ENCODE assay signal across 25 mouse cellular contexts in genomic region chr5:51557607-51558278, GRCm38 (mm10). TPM values are rescaled to one million over a fixed set of nuclear protein-coding genes. Genes with fewer than 3 reads are reported as not detected.
DNase-seq lines count a peak whose midpoint lies in the region; ATAC-seq and TF ChIP-seq lines count a peak whose summit lies in the region.
"Had no signal": no experiment of that assay in that cellular context is flagged by ENCODE, and none has a peak within 500 bp of the region (broad histone marks: within the 10 kb centered on the region; RNA-seq: fewer than 3 reads in every experiment).

No protein-coding gene starts in this region.

- no peak overlapping the region for H3K4me2 ChIP-seq in lung, embryonic 14.5 days
- H3K4me2 ChIP-seq in intestine, embryonic 16.5 days (ENCODE audit: low read depth, low read length) = no peak overlapping the region
- peak overlapping the region; percentile 33 for H3K4me2 ChIP-seq in liver, embryonic 14.5 days (ENCODE audit: low read depth)
- H3K4me2 ChIP-seq in forebrain, embryonic 13.5 days = no peak overlapping the region
- H3K4me2 ChIP-seq: embryonic facial prominence, embryonic 13.5 days; forebrain, embryonic 12.5 days; hindbrain, embryonic 15.5 days; midbrain, embryonic 13.5 days had no signal

- H3K36me3 ChIP-seq in kidney, adult 2 months (ENCODE audit: control insufficient read depth, insufficient read depth, low read length) = no peaks in the 10 kb centered on the region
- H3K36me3 ChIP-seq in lung, embryonic 14.5 days (ENCODE audit: insufficient read depth) = no peaks in the 10 kb centered on the region
- H3K36me3 ChIP-seq in intestine, embryonic 16.5 days (ENCODE audit: control insufficient read depth, insufficient read depth, low read length) = no peaks in the 10 kb centered on the region
- H3K36me3 ChIP-seq in liver, embryonic 14.5 days (replicated peaks; ENCODE audit: control insufficient read depth, insufficient read depth, low read depth) = no peaks in the 10 kb centered on the region
- no peaks in the 10 kb centered on the region for H3K36me3 ChIP-seq in forebrain, embryonic 13.5 days (ENCODE audit: poor library complexity, severe bottlenecking)
- H3K36me3 ChIP-seq: embryonic facial prominence, embryonic 13.5 days; forebrain, embryonic 12.5 days; heart, embryonic 10.5 days; hindbrain, embryonic 15.5 days; limb, embryonic 10.5 days; midbrain, embryonic 13.5 days had no signal

- H3K9ac ChIP-seq in lung, embryonic 14.5 days = no peak overlapping the region
- H3K9ac ChIP-seq in intestine, embryonic 16.5 days (ENCODE audit: low read depth, low read length) = no peak overlapping the region
- H3K9ac ChIP-seq in liver, embryonic 14.5 days (replicated peaks) = no peak overlapping the region
- no peak overlapping the region for H3K9ac ChIP-seq in forebrain, embryonic 13.5 days
- H3K9ac ChIP-seq: embryonic facial prominence, embryonic 13.5 days; forebrain, embryonic 12.5 days; hindbrain, embryonic 15.5 days; midbrain, embryonic 13.5 days had no signal

- H3K27me3 ChIP-seq in kidney, adult 2 months (replicated peaks; ENCODE audit: control insufficient read depth, insufficient read depth, low read length) = no peaks in the 10 kb centered on the region
- H3K27me3 ChIP-seq in lung, embryonic 14.5 days (ENCODE audit: insufficient read depth, low read length) = no peaks in the 10 kb centered on the region
- H3K27me3 ChIP-seq in intestine, embryonic 16.5 days (replicated peaks; ENCODE audit: control insufficient read depth, insufficient read depth, low read length) = no peaks in the 10 kb centered on the region
- no peaks in the 10 kb centered on the region; the same call in 1 of the 2 replicates for H3K27me3 ChIP-seq in liver, embryonic 14.5 days (ENCODE audit: control insufficient read depth, insufficient read depth, low read length)
- H3K27me3 ChIP-seq in forebrain, embryonic 13.5 days = no peaks in the 10 kb centered on the region
- H3K27me3 ChIP-seq: embryonic facial prominence, embryonic 13.5 days; forebrain, embryonic 12.5 days; hindbrain, embryonic 15.5 days; midbrain, embryonic 13.5 days had no signal

- no peak overlapping the region for H3K4me3 ChIP-seq in kidney, adult 2 months (ENCODE audit: insufficient read depth, low read depth, low read length)
- no peak overlapping the region for H3K4me3 ChIP-seq in lung, embryonic 14.5 days (ENCODE audit: low read depth, low read length)
- no peak overlapping the region for H3K4me3 ChIP-seq in intestine, embryonic 16.5 days (ENCODE audit: low read length)
- no peak overlapping the region for H3K4me3 ChIP-seq in liver, embryonic 14.5 days (ENCODE audit: insufficient read depth in 1 of 2, low read depth in 2 of 2, low read length in 2 of 2)
- H3K4me3 ChIP-seq in forebrain, embryonic 13.5 days = no peak overlapping the region
- H3K4me3 ChIP-seq: embryonic facial prominence, embryonic 13.5 days; erythroblast, embryonic 14.5 days; forebrain, embryonic 12.5 days; heart, embryonic 10.5 days; hindbrain, embryonic 15.5 days; layer of hippocampus, adult 2 months; limb, embryonic 10.5 days; midbrain, embryonic 13.5 days had no signal

- peaks cover 16% of the 10 kb centered on the region; the same call in 1 of the 2 replicates for H3K4me1 ChIP-seq in kidney, adult 2 months (ENCODE audit: control insufficient read depth, insufficient read depth, low read length)
- H3K4me1 ChIP-seq in lung, embryonic 14.5 days (ENCODE audit: insufficient read depth) = peaks cover 8% of the 10 kb centered on the region; the same call in 1 of the 2 replicates
- peaks cover 5% of the 10 kb centered on the region for H3K4me1 ChIP-seq in intestine, embryonic 16.5 days (ENCODE audit: control insufficient read depth, insufficient read depth, low read length)
- H3K4me1 ChIP-seq in liver, embryonic 14.5 days (replicated peaks; ENCODE audit: control insufficient read depth in 2 of 2, insufficient read depth in 2 of 2, low read length in 1 of 2) = no peaks in the 10 kb centered on the region
- H3K4me1 ChIP-seq in forebrain, embryonic 13.5 days = peaks cover 10% of the 10 kb centered on the region

- no peaks in the 10 kb centered on the region for H3K9me3 ChIP-seq in lung, embryonic 14.5 days (ENCODE audit: low read depth, low read length)
- no peaks in the 10 kb centered on the region for H3K9me3 ChIP-seq in intestine, embryonic 16.5 days (ENCODE audit: control insufficient read depth, low read length)
- no peaks in the 10 kb centered on the region for H3K9me3 ChIP-seq in liver, embryonic 14.5 days (ENCODE audit: control insufficient read depth, low read length)
- no peaks in the 10 kb centered on the region for H3K9me3 ChIP-seq in forebrain, embryonic 13.5 days (replicated peaks)
- H3K9me3 ChIP-seq: embryonic facial prominence, embryonic 13.5 days; forebrain, embryonic 12.5 days; heart, embryonic 10.5 days; hindbrain, embryonic 15.5 days; limb, embryonic 10.5 days; midbrain, embryonic 13.5 days had no signal

- H3K27ac ChIP-seq in kidney, adult 2 months (ENCODE audit: insufficient read depth, low read depth, low read length) = peak overlapping the region; percentile 97
- H3K27ac ChIP-seq in lung, embryonic 14.5 days (ENCODE audit: low read depth) = no peak overlapping the region
- H3K27ac ChIP-seq in intestine, embryonic 16.5 days (ENCODE audit: low read length) = no peak overlapping the region
- H3K27ac ChIP-seq in liver, embryonic 14.5 days = 0 out of 2 replicates have a peak overlapping the region, but pooled peaks have one; percentile 14
- H3K27ac ChIP-seq in forebrain, embryonic 13.5 days = no peak overlapping the region
- H3K27ac ChIP-seq: embryonic facial prominence, embryonic 13.5 days; forebrain, embryonic 12.5 days; heart, embryonic 10.5 days; hindbrain, embryonic 15.5 days; layer of hippocampus, adult 2 months; limb, embryonic 10.5 days; midbrain, embryonic 13.5 days had no signal

- peak; percentile 57 for DNase-seq in kidney, adult 2 months
- DNase-seq in kidney, postnatal 14 days = no peak
- peak; percentile 14 for DNase-seq in lung, embryonic 14.5 days
- DNase-seq in lung, postnatal 14 days = no peak
- no peak for DNase-seq in liver, embryonic 14.5 days (ENCODE audit: low read depth in 3 of 3, low spot score in 3 of 3)
- DNase-seq in right cerebral cortex, postnatal 4 days = no peak
- DNase-seq: adrenal gland, postnatal 14 days; cerebellum, adult 8-10 months; cerebellum, postnatal 36 days; embryo, embryonic 11 days; lung, adult 18-20 months; right cerebral cortex, postnatal 14 days; spleen, adult 18-20 months; thymus, postnatal 14 days had no signal

- 47% methylated on average over 4 of the region's 4 CpGs for WGBS in kidney, adult 2 months
- WGBS in lung, embryonic 14.5 days = 48% methylated on average over 4 of the region's 4 CpGs
- 64% methylated on average over 4 of the region's 4 CpGs for WGBS in intestine, embryonic 16.5 days
- WGBS in liver, embryonic 14.5 days (ENCODE audit: insufficient replicate concordance) = 23% methylated on average over 4 of the region's 4 CpGs
- 61% methylated on average over 4 of the region's 4 CpGs for WGBS in forebrain, embryonic 13.5 days

- peak; percentile 19; the same call in 1 of the 2 replicates for ATAC-seq in lung, embryonic 14.5 days (ENCODE audit: insufficient read depth)
- ATAC-seq in intestine, embryonic 16.5 days = peak; percentile 39
- peak; percentile 55 for ATAC-seq in liver, embryonic 14.5 days (ENCODE audit: insufficient read depth)
- ATAC-seq in forebrain, embryonic 13.5 days = no peak
- ATAC-seq: CD4-positive, CD25-positive, alpha-beta regulatory T cell, adult 4 months; midbrain, embryonic 13.5 days had no signal

- TF ChIP-seq EP300 in liver, embryonic 14.5 days (IDR thresholded peaks at IDR 0.05; ENCODE audit: low read depth) = no peak

- TF ChIP-seq CTCF in kidney, adult 2 months (conservative IDR thresholded peaks at IDR 0.05; ENCODE audit: insufficient read depth, insufficient read length, low read depth, low read length) = no peak
- TF ChIP-seq CTCF in lung, embryonic 14.5 days (IDR thresholded peaks at IDR 0.05; ENCODE audit: low read depth) = no peak
- TF ChIP-seq CTCF in liver, embryonic 14.5 days (IDR thresholded peaks at IDR 0.05; ENCODE audit: low read depth) = no peak

- TF ChIP-seq POLR2A in kidney, adult 2 months (IDR thresholded peaks at IDR 0.05; ENCODE audit: low read depth, low read length) = no peak

RNA-seq across cellular contexts. Expression of gene Ppargc1a, which starts 9.8 kb away (rescaled TPM):
- 23.0 and 23.1 TPM in 2 replicates for polyA plus RNA-seq in kidney, adult 2 months (2012; rRNA removed)
- 3.2 and 5.2 TPM in 2 replicates for polyA plus RNA-seq in lung, embryonic 14.5 days (2014; fragmentation: Nextera tagmentation; extraction: Ambion mirVana)
- polyA plus RNA-seq in intestine, embryonic 16.5 days (2015; fragmentation: Nextera tagmentation; extraction: Ambion mirVana) = 8.9 and 10.5 TPM in 2 replicates
- 0.89 and 0.99 TPM in 2 replicates for polyA plus RNA-seq in liver, embryonic 14.5 days (2012; rRNA removed)
- polyA plus RNA-seq in liver, embryonic 14.5 days (2014; fragmentation: Nextera tagmentation; extraction: Ambion mirVana) = 1.9 and 2.2 TPM in 2 replicates
- polyA plus RNA-seq in forebrain, embryonic 13.5 days (2015; fragmentation: Nextera tagmentation; extraction: Ambion mirVana) = 4.6 and 4.9 TPM in 2 replicates
- polyA plus RNA-seq: erythroblast, embryonic 14.5 days had no signal

Comparison
In these comparisons a context has a peak if more than half of its experiments do, and no peak if none do; other contexts are left out.
1. DNase-seq: peak in kidney, adult 2 months (single experiment) and lung, embryonic 14.5 days (single experiment); none in kidney, postnatal 14 days (single experiment), lung, postnatal 14 days (single experiment), liver, embryonic 14.5 days (0 of 3) and right cerebral cortex, postnatal 4 days (single experiment).
2. H3K27ac ChIP-seq: peak in kidney, adult 2 months (single experiment) and liver, embryonic 14.5 days (single experiment); none in lung, embryonic 14.5 days (single experiment), intestine, embryonic 16.5 days (single experiment) and forebrain, embryonic 13.5 days (single experiment).